Mouse (Mus musculus) small intestine, adult 2 months (tissue): Measurements from ENCODE around the gene Acsbg2. TPM values are rescaled to one million over a fixed set of nuclear protein-coding genes. Genes with fewer than 3 reads are reported as not detected.
A peak's percentile ranks its signal among the peaks of the same experiment; 100 is the strongest.

Experiments
- H3K27ac ChIP-seq: fragments of 200-500 bp; 2 replicates; pipeline ENCODE4 v1.5.1; 2012; ENCODE audit warnings: low read depth, low read length, control low read depth, inconsistent platforms; ENCODE audit not compliant: insufficient read depth
- H3K27me3 ChIP-seq: fragments of 200-500 bp; 2 replicates; pipeline ENCODE4 v1.6.1; 2012; ENCODE audit warnings: mild to moderate bottlenecking, moderate library complexity, low read length, inconsistent platforms; ENCODE audit not compliant: control insufficient read depth, insufficient read depth
- H3K36me3 ChIP-seq: fragments of 200-500 bp; 2 replicates; pipeline ENCODE4 v1.6.1; 2012; ENCODE audit warnings: mild to moderate bottlenecking, low read length, control low read depth, inconsistent platforms; ENCODE audit not compliant: control insufficient read depth, insufficient read depth
- H3K4me1 ChIP-seq: fragments of 200-500 bp; 2 replicates; pipeline ENCODE4 v1.6.1; 2012; ENCODE audit warnings: low read length, inconsistent platforms, mixed read lengths; ENCODE audit not compliant: control insufficient read depth, insufficient read depth, insufficient read length
- H3K4me3 ChIP-seq: fragments of 200-500 bp; 2 replicates; pipeline ENCODE4 v1.5.1; 2012; ENCODE audit warnings: low read depth, mild to moderate bottlenecking, control low read depth, inconsistent platforms, low read length, moderate library complexity
- CTCF ChIP-seq: fragments of 200-500 bp; IDR thresholded peaks from 2 replicates; pipeline ENCODE4 v1.5.1; 2012; ENCODE audit warnings: low read depth, mild to moderate bottlenecking, control low read depth, inconsistent platforms, low read length, moderate library complexity, mixed read lengths; ENCODE audit not compliant: insufficient replicate concordance, insufficient read length; ENCODE audit errors: extremely low read depth
- POLR2A ChIP-seq: fragments of 200-500 bp; IDR thresholded peaks from 2 replicates; pipeline ENCODE4 v1.6.1; 2012; ENCODE audit warnings: low read depth, mild to moderate bottlenecking, control low read depth, inconsistent platforms, low read length, moderate library complexity
- WGBS: fragments of 180-500 bp; shearing (Covaris S2); methylation state at CpG from one replicate; pipeline ENCODE4 v1.1.7; 2018; 5-methylcytosine and 5-hydroxymethylcytosine counted together
- polyA plus RNA-seq: library from polyadenylated mRNA; depleted of rRNA; stranded (reverse); fragments of >200 nt; gene quantifications from 2 replicates; pipeline ENCODE4 v1.2.3, GENCODE M21; 2012

The Acsbg2 gene
- polyA plus RNA-seq, 1 experiment: not detected

DNA sequence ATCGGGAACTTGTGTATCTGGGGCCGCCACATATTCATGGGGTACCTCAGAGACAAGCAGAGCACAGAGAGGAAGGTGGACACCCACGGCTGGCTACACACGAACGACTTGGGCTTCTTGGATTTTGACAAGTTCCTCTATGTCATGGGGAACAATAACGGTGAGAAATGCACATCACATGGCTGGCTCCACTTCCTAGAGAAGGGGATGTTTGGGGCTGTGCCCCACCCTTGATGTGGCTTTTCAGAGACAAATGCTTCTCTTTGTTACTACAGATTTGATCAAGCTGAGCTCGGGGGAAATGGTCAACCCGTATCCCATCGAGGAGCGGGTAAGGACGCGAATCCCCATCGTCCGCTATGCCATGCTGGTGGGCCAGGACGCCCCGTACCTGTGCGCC lies 10.6 kb upstream of the Acsbg2 start:
- WGBS: 82% methylated on average over 17 of the region's 17 CpGs

DNA sequence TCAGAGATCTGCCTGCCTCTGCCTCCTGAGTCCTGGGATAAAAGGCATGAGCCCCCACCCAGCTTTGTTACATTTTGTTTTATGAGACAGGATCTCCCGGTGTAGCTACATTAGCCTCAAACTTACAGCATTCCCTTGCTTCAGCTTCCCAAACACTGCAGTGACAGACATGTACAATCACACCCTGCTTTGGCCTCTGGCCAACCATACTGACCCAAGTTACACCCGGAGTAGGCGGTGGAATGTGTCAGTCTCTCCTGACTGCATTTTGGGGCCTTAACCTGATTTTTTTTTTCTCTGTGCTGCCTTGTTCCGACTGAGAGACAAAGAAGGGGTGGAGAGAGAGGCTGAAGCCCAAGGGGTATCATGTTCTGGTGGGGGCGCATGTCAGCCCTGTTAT lies 10.1 kb upstream of the Acsbg2 start:
- H3K27me3 ChIP-seq: no peaks in the 10 kb centered on the region
- no peak overlapping the region for H3K4me3 ChIP-seq
- peaks cover 9% of the 10 kb centered on the region for H3K4me1 ChIP-seq
- no peaks in the 10 kb centered on the region for H3K36me3 ChIP-seq
- no peak overlapping the region for H3K27ac ChIP-seq
- WGBS: 41% methylated on average over 5 of the region's 5 CpGs
- TF ChIP-seq POLR2A (no peak), CTCF (no peak)

More for the DNA sequence above, 10.6 kb upstream of the Acsbg2 start:
- no peak overlapping the region for H3K4me3 ChIP-seq
- TF ChIP-seq CTCF: no peak
- no peak for TF ChIP-seq POLR2A
- peaks cover 9% of the 10 kb centered on the region for H3K4me1 ChIP-seq
- H3K27ac ChIP-seq: no peak overlapping the region
- H3K27me3 ChIP-seq: no peaks in the 10 kb centered on the region
- H3K36me3 ChIP-seq: no peaks in the 10 kb centered on the region

DNA sequence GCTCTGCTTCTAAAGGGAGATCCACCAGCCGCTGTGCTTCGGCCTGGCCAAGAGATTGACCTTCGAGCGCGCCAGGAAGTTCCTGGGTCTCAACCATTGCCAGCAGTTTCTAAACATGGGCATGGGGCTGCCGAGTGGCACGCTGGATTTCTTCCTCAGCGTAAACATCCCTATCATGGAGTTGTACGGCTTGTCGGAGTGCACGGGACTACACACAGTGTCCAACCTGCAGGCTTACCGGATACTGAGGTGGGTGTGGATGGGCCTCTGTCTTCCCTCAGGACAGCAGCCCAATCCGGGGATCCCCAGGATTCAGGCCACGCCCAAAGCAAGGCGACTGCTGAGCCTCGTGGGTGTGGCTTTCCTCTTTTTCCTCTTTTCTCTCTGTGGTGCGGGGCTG lies 9.4 kb upstream of the Acsbg2 start:
- peak overlapping the region; percentile 53 for H3K4me3 ChIP-seq
- no peaks in the 10 kb centered on the region for H3K36me3 ChIP-seq
- 14% methylated on average over 17 of the region's 17 CpGs for WGBS
- peaks cover 9% of the 10 kb centered on the region for H3K4me1 ChIP-seq
- TF ChIP-seq POLR2A: no peak
- TF ChIP-seq CTCF: no peak
- H3K27ac ChIP-seq: no peak overlapping the region
- H3K27me3 ChIP-seq: no peaks in the 10 kb centered on the region

- TF ChIP-seq POLR2A (no peak), CTCF (no peak)
- Histone ChIP-seq H3K27ac (no peak overlapping the region), H3K27me3 (no peaks in the 10 kb centered on the region), H3K4me3 (no peak overlapping the region), H3K36me3 (no peaks in the 10 kb centered on the region), H3K4me1 (no peaks in the 10 kb centered on the region)
- WGBS: 87% methylated on average over 19 of the region's 19 CpGs
Measured at GRCm38 (mm10) chr17:56877426-56877825, 3.2 kb upstream of the Acsbg2 start.

- WGBS: 53% methylated on average over 8 of the region's 8 CpGs
- Histone ChIP-seq H3K4me3 (no peak overlapping the region), H3K36me3 (no peaks in the 10 kb centered on the region), H3K27me3 (no peaks in the 10 kb centered on the region), H3K27ac (no peak overlapping the region), H3K4me1 (no peaks in the 10 kb centered on the region)
- TF ChIP-seq POLR2A (no peak), CTCF (no peak)
Measured at GRCm38 (mm10) chr17:56876981-56877380, 2.7 kb upstream of the Acsbg2 start.

GRCm38 (mm10) chr17:56876465-56876864 lies 2.2 kb upstream of the Acsbg2 start:
- Histone ChIP-seq H3K4me1 (no peaks in the 10 kb centered on the region), H3K4me3 (no peak overlapping the region), H3K27ac (no peak overlapping the region), H3K36me3 (no peaks in the 10 kb centered on the region), H3K27me3 (no peaks in the 10 kb centered on the region)
- TF ChIP-seq POLR2A (no peak), CTCF (no peak)
- 81% methylated on average over 3 of the region's 3 CpGs for WGBS

- 82% methylated on average over 12 of the region's 12 CpGs for whole genome bisulfite sequencing
- no peaks in the 10 kb centered on the region for H3K27me3 ChIP-seq
- H3K4me1 ChIP-seq: no peaks in the 10 kb centered on the region
- H3K4me3 ChIP-seq: no peak within 1 kb of the TSS
- TF ChIP-seq CTCF (no peak), POLR2A (no peak)
- no peak within 1 kb of the TSS for H3K27ac ChIP-seq
- H3K36me3 ChIP-seq: no peaks in the 10 kb centered on the region
Measured at GRCm38 (mm10) chr17:56874936-56875651, 847 bp upstream of the Acsbg2 start, which contains the start of gene 1700061G19Rik. TSS of gene 1700061G19Rik (plus strand) at chr17:56875477.
